Mouse (Mus musculus) liver, adult 2 months (tissue): Measurements from ENCODE around the gene Smco2.

Source experiments
- CTCF ChIP-seq: fragments of 200-500 bp; IDR thresholded peaks from 2 replicates; pipeline ENCODE4 v1.5.1; 2011; ENCODE audit warnings: low read depth, low read length, control low read depth
- POLR2A ChIP-seq: fragments of 200-500 bp; IDR thresholded peaks from 2 replicates; pipeline ENCODE4 v1.6.1; 2011; ENCODE audit warnings: low read length, control low read depth; ENCODE audit not compliant: insufficient read depth; ENCODE audit errors: extremely low read depth

GRCm38 (mm10) chr6:146837316-146837715 lies 12.6 kb upstream of the Smco2 start:
- TF ChIP-seq POLR2A: no peak
- no peak for TF ChIP-seq CTCF
